Mouse (Mus musculus) CH12F3 (cell line): Measurements from ENCODE around the gene Ube2e1.

Experiments
- in situ Hi-C: fragments of 300-500 bp; cut with MboI; formaldehyde crosslinking; loops from 2 replicates; pipeline ENCODE4 v1.14.3; 2020; ENCODE audit warnings: low sequenced_read_pairs

The Ube2e1 gene

DNA sequence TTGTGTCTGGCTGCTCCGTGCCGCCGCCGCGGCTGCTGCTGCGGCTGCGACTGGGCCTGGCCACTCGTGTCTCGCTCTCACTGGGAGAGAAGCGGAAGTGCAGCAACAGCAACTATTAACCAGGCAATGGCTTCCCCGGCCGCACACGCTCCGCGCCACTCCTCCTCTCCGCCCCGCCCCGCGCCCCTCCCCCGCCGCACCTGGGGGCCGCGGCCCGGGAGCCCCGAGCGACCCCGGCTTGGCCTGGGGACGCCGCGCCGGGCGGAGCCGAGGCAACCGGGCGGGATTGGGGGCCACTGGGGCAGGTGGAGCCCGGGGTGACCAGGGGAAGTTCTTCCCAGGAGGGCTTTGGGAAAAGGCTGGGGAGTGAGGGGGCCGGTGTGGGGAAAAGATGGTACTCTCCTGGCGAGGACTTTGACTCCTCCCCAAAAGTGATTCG is at the start of gene Ube2e1:
TSS of gene Ube2e1 (minus strand) at position 167 of the 439 bp plus-strand sequence.
- in situ Hi-C loops, result no loop called here

DNA sequence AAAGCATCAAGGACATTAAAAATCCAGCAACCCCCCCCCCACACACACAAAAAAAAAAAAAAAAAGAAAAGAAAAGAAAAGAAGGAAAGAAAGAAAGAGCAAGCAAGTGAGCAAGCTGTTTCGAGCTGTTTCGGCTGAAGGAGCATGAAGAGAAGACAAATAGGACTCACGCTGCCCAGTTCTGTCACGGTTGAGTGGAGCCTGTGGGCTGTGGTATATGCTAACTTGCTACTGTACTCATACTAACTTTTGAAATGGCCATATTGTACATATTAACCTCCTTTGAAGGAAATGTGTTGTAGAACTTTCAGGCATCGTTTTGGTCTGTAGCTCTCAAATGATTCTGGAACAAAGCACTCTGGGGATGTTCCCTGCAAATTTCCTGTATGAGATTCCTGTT is 48.2 kb upstream of the Ube2e1 start:
- in situ Hi-C loops, result no loop called here

DNA sequence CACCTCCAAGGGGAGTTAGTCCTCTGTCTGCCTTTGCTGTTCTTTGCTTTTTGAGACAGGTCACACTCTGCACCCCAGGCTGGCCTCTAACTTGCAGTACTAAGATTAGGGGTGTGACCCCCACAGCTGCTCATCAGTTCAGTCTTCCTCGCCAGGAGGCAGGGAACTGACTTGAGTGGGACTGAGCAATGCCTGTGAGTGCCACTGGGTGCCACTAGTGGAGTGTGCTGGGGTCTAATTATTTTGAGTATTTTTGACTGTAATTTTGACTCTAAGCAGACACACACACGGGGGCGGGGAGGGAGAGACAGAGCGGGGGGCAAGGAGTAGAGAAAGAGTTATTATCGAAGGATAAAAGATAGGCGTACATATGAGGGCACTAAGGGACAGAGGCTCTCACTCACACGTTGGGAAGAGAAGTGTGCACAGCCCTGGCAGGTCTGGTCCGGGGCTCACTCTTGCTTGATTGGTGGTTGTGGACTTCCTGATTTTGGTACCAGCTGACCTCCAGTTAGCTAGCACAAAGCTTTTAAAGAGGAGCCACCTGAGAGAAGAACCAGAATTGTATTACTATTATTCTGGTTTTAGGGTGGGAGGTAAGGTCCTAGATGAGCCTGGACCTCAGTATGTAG is 46.4 kb upstream of the Ube2e1 start:
- in situ Hi-C loops, result no loop called here

DNA sequence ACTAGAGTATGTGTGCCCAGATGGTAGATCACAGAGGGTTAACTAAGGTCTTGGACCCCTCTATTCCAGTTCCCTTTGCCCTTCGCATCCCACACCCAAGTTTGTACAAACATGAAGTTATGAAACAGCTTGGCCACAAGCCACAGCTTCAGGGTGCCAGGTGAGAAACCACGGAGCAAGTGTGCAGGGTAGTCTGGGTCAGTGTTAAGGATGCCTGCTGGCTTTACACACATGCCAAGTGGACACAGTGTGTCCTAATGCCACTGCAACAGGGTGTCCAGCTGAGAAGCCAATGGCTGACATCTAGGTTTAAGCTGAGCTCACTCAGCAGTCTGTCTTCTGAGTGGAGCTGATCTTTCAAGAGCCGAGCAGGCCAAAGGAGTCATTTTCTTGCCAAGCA is 44.5 kb upstream of the Ube2e1 start:
- in situ Hi-C loops, result no loop called here

DNA sequence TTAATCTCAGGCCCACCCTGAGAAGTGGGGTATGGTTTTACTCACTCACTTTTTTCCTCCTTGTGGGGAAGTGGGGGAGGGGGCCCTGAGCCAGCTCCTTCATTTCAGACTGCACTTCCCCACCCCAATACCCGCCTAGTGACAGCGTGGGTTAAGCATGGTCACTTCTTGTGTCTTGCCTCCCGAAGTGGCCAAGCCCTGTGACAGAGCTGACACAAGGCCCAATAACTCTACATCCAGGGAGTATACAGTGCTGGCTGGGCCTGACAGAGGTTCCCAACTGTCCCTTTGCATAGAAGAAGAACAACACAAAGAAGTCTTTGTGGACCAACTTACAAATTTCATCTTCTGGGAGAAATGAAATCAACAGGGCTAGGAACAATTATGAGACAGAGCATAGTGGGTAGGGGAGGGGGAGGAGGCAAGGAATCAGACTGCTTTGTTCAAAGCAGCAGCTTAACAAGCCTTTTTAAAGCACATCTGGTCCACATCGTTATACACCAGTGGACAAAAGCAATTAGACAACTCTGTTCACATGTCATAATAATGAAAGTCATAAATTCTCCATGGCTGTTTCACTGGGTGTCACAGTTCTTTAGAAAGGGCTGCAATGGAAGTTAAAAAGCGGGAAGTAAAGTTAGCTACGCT is 42.2 kb upstream of the Ube2e1 start:
- in situ Hi-C loops, result no loop called here

DNA sequence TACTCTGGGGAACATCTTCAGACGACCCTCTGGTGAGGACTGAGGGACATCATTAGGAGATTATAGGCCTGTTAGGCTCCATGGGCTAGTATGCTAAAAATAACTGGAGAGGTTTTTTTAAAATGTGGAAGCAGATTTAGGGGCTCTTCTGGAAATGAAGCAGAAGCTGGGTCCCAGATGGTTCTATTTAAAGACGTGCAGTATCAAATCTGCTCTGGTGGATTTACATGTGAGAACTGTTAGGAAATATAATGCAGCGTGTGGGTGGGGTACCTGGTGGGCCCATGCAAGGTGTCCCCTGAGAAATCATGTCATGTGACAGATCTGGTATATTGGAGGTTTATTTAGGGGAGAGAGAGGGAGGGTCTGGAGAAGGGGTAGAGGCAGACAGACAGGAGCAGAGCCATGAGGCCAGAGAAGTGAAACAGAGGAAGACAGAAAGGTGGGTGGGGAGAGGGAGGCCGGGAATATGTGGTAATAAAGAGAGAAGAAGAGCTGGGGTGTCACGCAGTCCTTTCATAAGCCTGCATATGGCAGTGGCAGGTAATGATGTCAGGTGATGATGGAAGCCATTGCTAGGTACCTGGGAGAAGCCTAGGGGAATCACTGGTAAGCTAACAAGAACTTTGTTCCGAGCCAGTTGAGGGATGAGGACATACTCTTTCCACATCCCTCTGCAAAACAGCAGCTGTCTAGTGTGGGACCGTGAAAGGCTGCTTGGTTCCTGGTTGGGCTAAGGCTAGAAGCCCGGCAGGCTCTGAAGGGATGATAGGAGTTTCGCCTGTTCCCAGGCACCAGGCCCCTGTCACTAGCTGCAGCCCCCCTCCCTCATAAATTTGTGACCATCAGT is 41.3 kb upstream of the Ube2e1 start:
- in situ Hi-C loops, result no loop called here

DNA sequence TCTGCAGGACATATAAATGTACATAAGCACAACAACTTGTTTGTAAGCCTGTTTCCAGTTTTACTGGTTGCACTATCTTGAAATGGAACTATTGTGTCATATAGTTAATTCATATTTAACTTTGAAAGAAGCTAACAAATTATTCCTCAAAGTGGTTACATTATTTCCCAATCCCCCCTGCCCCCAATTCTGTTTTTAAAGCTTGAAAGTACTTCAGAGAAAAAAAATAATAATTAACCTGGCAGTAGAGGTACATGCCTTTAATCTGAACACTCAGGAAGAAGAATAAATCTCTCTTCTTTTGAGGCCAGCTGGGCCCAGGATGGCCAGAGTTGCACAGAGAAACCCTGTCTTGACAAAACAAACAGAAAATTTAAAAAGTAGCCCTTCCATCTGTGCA is 37.4 kb upstream of the Ube2e1 start:
- in situ Hi-C loops, result no loop called here

DNA sequence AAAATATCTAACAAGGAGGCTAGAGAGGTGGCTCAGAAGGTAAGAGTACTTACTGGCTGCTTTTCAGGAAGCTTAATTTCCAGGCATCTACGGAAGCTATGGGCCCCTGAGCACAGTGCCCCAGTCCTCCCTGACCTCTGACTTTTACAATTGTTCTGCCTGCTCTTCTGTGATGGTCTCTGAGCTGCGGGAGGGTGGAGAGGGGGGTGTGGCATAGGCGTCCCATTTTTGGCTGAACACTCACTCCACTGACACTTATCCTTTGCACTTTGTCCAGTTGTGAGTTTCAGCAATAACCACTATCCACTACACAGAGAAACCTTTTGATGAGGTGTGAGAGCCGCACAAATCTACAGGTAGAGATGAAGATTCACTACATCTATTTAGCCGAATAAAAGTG is 35.4 kb upstream of the Ube2e1 start:
- in situ Hi-C loops, result no loop called here

DNA sequence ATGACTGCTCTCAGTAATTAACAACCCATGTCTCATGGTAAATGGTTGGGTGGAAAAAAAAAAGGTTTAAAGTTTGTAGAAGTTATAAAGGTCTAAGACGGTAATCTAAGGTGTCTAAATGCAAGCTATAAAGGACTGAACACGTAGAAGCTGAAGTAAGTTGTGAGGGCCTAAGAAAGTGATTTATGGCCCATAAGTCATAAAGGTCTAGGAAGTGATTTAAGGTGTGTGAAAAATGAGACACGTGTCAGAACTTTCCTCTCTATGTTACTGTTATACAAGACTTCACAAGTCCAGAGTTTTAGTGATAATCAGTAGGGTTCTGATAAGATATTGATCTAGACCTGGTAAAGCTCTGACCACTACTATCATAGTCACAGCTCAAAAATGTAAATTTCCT is 32.7 kb upstream of the Ube2e1 start:
- in situ Hi-C loops, result no loop called here

DNA sequence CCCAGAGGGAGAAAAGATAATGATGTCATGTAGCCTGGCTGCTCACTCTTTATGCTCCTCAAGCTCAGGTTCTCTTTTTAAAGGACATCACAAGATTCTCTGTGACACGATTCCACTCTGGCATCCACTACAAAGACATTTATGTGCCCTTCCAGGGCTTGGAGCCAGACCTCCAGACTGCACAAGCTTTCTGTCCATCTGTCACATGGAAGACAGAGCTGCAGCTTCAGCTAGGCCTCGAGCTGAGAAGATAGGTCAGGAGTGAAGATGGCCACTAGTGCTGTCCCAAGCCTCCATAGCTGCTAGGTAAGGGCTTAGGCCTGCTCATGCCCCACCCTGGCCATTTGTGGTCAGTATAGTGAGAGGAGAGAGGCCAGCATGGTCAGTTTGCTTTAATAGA is 24.8 kb upstream of the Ube2e1 start:
- in situ Hi-C loops, result no loop called here

DNA sequence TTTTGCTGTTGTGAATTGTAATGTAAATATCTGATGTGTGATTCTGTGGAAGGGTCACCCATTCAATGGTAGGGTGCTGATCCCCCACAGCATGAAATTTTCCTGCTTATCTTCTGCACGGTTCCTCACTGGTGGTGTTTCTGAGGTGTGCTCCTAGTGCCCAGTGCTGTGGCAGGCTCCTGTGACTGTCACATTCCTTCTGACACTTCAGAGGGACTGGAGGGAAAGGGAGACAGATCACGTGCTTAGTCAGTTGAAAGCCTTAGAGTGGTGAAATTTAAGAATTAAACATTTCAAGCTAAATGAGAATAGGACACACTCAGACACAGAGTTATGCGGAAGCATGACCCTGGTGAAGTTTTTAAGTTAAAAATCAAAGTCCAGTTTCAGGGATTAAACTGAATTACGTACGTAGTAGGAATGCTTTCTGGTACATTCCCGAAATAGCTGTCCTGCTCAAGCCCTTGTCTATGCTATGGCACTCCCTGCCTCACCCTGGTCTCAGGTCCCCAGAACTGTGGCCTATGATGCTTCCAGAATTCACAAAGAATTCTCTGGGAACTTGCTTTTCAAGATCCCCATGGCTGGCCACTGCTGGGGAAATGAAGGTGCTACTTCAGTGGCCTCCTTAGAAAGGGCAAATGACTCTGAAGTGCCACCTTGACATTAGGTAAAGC is 24.0 kb upstream of the Ube2e1 start:
- in situ Hi-C loops, result no loop called here

DNA sequence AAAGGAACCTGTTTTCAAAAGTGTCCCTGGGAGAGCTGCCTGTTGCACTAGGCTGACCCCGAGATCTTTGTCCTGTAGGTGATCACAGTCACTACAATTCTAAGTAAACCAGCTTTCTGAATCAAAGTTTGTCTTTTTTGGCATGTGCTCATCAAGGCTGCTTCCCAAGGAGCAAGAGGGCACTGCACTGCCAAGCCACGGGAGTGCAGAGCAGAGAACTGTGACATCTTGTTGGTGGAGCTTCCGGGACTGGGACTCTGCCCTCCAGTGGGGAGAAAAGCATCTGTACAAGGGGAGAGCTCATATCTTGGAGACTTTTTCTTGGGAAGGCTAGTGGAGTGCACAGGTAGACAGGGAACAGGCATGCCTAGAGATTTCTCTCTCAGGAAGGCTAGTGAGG is 21.9 kb upstream of the Ube2e1 start:
- in situ Hi-C loops, result no loop called here

DNA sequence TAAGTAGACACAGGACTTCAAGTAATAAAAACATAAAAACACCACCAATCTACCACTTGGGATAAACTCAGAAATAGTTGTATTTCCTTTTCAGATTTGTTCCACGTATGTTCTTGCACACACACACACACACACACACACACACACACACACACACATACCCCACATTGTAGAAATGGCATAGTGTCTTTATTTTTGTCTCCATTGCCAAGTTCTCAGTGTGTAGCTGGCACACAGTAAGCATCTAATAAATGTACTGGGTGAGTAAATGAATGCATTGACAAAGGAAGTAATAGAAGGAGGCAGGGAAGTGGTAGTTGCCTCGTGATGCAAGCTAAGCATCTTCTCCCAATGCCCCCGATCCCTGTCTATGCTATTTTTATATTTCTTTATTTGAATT is 21.3 kb upstream of the Ube2e1 start:
- in situ Hi-C loops, result no loop called here

DNA sequence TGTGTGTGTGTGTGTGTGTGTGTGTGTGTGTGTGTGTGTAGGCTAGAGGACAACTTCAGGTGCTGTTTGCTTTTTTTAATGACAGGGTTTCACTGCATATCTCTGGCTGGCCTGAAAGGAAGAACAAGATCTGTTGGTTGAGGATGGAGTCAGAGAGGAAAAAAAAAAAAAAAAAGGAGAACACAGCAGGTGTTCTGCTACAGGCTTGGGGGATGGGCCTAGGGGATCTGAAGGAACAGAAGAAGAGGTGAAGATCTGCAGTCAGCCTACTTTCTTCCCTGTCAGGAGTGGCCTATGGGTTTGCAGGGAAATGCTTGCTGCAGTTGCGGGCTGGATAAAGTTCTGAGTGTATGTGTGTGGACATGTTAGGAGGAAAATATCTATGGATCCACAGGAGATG is 19.0 kb upstream of the Ube2e1 start:
- in situ Hi-C loops, result no loop called here

DNA sequence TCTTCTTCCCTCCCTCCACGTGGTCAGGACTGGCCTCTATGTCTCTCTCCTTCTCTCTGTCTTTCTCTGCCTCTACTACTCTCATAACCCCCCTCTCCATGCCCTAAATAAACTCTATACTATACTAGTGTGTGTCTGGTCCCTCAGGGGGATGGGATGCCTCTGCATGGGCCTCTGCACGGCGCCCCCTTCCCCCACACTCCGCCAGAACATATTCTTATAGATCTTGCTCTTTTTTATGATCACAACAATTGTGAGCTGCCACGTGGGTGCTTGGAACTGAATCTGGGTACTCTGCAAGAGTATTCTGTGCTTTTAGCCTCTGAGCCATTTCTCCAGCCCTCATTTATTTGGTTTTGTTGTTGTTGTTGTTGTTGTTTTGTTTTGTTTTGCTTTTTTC is 18.2 kb upstream of the Ube2e1 start:
- in situ Hi-C loops, result no loop called here

DNA sequence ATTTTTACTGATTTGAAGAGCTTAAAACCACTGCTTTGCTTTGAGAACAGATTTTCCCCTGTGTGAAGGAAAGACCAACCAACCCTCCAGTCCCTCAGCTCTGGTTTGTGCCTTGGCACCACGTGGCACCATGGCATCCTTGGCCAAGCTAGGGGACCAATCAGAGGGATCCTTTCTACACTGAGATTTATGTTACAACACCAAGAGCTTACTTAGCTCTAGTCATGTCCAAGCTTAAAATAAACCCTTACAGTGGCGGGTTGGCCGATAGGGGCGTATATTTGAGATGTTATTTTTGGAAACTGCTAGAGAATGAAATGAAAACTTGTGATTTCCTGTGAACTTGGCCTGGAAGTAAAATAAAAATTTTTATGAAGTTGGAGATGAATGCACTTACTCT is 11.9 kb upstream of the Ube2e1 start:
- in situ Hi-C loops, result no loop called here

DNA sequence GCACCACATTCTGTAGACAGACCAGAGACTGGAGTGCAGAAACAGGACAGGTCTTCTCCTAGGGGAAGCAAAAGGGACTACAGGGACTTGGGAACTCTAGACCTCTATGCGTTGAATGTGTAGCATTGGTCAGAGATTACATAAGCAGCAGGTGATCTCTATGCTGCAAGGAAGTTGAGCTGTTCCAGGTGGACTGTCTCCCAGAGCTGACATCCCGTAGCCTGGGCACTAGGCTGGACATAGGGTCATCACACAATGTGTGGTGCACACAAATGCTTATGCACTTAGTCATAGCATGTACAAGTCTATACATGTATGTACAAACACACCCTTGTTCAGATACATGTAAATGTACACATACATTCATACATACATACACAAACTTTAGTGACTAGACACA is 11.1 kb upstream of the Ube2e1 start:
- in situ Hi-C loops, result no loop called here

DNA sequence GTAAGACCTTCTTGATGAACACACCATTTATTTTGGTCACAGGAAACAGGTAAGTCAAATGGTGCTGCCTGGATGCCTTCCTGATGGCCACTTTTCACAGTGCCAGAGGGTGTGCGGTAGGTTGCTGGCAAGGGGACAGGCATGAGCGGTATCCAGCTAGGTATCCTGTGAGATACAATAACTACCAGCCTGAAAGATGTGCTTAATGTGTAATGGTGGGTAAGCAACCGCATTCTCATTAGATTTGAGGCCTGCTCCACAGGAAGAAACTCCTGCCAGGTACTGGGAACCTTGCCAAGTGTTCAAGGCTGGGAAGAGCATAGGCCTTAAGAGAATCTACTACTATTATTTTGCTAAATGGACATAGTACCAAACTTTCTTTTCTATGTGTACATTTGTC is 9.4 kb upstream of the Ube2e1 start:
- in situ Hi-C loops, result no loop called here

DNA sequence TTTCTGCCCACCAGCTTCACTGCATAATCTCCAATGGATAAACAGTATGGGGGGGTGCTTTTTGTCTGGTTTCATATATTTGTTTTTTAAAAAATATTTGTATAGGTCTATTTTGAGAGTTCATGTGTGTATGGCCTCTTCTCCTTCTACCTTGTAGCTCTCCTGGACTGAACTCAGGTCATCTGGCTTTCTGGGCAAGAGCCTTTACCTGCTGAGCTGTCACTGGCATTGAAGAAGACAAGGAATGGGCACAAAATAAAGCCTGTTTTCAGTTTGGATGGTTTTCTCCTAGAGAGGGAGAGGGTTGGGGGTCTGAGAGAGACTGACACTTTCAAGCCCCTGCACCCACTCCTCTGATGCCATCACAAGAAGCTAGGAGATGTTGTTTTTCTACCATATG is 4.4 kb upstream of the Ube2e1 start:
- in situ Hi-C loops, result no loop called here

DNA sequence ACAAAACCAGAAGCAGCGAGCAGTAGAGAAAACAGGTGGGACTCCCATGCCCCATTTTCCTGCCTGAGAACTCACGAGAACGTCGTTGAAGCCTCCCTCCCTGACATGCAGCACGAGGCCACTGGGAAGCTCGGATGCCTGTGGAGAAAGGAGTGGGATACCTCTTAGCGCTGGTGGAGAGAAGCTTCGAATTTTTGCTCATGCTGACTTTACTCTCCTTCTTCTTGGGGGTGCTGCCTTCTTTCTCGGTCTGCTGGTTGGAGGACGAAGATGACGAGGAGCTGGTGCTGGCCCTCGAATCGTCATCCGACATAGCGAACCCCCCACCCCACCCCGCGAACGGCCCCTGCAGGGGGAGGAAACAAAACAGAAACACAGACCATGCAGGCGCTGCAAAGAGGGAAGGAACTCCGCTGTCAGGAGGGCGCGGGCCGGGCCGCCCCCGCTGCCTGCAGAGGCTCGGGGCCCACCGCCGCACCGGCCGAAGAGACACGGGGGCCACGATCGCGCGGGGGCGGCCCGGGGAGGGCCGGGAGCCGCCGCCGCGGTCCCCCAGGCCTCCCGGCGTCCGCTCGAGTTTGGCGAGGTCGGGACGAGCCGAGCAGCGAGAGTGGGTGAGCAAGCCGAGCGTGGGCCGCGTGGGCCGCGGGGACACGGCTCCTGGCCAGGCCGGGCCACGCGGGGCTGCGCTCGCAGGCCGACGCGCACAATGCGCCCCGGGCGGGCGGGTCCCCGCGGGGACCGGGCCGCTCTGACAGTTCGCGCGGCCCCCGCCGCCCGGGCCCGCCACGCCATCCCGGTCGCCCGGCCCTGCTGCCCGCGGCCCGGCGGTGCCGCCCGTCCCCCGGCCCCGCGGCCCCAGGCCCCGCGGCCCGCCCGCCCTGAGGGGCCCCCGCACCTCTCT is 618 bp downstream of the Ube2e1 start:
- in situ Hi-C loops, result no loop called here
